Mouse (Mus musculus) frontal cortex, postnatal 36 days (tissue): ENCODE results near the gene Rgs3.
A peak's percentile ranks its signal among the peaks of the same experiment; 100 is the strongest.
"Not testable (repeated sequence)": the region's sequence is repeated elsewhere in the genome, so short reads cannot be mapped to it uniquely, and the experiment has no call there.

Source experiments
- DNase-seq, 2 experiments: peaks; one replicate each; pipeline ENCODE4 v3.0.0; 2022; ENCODE audit warnings: low spot score in 2 of 2

Gene Rgs3

GRCm38 (mm10) chr4:62551966-62552365, 7.7 kb upstream of the Rgs3 start:
- DNase-seq = no peak

- no peak for DNase-seq
Observed at GRCm38 (mm10) chr4:62557436-62557835, 2.2 kb upstream of the Rgs3 start.

- DNase-seq = peak; percentile 71 to 87
Observed at GRCm38 (mm10) chr4:62560963-62561629, 1.4 kb downstream of the Rgs3 start.

DNA sequence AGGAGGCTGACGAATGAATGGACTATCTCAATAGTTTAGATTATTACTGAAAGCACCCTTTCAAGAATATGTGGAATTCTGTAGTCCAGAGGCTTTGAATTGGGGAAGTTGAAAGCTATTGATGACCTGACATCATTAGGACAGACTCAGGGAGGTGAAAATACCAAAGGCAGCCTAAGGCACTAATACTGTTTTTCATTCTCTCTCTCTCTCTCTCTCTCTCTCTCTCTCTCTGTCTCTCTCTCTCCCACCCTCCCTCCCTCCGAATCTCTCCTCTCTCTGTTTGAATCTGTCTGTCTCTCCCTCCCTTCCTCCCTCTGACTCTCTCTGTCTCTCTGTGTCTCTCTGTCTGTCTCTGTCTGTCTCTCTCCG, 2.0 kb downstream of the Rgs3 start:
- DNase-seq = no peak

GRCm38 (mm10) chr4:62562006-62562405, 2.4 kb downstream of the Rgs3 start:
- DNase-seq = no peak

DNA sequence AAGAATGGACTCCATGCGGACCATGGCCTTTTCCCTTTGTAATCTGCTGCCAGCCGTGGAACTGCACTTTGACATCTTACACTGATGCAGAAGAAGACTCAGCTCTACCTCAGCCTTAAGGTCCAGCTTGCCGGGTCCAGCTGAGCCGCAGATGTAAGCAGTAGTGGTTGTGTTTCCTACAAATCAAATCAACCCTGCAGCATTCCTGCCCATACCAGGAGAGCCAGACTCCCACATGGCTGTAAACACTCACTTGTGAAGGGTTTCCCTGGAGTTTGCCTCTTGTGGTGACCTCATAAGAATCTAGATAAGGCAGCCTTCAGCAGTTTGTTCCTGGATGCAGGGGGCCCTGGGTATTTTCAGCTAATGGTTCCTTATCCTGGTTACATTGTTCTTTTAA, 6.9 kb downstream of the Rgs3 start:
- no peak for DNase-seq

DNA sequence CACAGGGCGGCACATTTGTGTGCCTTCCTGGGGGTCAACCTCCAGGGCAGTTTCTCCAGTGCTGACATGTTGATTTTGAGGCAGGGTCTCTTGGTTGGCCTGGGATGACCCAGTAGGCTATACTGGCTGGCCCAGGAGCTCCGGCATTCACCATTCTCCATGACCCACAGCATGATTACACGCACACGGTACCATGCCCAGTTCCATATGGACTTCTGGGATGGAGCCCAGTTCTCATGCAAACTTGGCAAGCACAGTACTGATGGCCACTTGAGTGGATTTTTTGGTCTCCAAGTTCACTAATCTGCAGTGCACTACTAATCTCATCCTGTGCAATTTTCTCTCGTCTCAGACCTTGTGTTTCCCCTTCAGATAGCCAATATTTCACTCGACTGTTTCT, 8.0 kb downstream of the Rgs3 start:
- no peak for DNase-seq

GRCm38 (mm10) chr4:62568359-62568758, 8.7 kb downstream of the Rgs3 start:
- DNase-seq = no peak

DNA sequence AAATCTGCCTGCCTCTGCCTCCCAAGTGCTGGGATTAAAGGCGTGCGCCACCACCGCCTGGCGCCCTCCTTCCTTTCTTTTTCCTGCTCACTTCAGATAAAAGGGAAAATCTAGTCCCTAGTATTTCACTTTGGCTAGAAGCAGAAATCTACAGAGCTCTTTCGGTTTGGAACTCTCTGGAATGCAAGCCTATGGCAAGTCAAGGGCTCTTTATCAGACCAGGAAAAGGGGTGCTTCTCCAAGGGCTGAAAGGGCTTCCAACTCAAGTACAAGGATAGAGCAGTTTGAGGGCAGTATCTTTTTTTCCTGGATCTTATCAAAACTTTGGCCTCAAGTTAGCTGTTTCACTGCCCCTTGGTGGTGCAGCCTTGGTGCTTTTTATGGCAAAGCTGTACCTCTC, 10.0 kb downstream of the Rgs3 start:
- no peak for DNase-seq

DNA sequence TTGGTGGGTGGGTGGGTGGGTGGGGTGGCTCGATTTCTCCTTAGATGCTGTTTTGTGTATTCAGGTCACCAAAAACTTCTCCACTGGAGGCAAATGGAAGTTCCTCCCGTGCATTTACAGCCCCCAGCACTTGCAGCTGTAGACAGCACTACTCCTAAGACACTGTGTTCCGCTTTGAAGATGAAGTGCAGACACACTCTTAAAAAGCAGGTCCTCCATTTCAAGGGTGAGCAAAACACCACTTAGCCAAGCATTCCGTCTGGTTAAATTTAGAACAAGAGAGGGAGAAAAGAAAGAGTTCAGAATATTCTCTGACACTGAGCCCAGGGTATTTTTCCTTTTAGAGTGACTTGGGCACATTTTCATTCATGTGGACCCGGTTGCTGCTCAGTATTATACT, 10.4 kb downstream of the Rgs3 start:
- DNase-seq = no peak

DNA sequence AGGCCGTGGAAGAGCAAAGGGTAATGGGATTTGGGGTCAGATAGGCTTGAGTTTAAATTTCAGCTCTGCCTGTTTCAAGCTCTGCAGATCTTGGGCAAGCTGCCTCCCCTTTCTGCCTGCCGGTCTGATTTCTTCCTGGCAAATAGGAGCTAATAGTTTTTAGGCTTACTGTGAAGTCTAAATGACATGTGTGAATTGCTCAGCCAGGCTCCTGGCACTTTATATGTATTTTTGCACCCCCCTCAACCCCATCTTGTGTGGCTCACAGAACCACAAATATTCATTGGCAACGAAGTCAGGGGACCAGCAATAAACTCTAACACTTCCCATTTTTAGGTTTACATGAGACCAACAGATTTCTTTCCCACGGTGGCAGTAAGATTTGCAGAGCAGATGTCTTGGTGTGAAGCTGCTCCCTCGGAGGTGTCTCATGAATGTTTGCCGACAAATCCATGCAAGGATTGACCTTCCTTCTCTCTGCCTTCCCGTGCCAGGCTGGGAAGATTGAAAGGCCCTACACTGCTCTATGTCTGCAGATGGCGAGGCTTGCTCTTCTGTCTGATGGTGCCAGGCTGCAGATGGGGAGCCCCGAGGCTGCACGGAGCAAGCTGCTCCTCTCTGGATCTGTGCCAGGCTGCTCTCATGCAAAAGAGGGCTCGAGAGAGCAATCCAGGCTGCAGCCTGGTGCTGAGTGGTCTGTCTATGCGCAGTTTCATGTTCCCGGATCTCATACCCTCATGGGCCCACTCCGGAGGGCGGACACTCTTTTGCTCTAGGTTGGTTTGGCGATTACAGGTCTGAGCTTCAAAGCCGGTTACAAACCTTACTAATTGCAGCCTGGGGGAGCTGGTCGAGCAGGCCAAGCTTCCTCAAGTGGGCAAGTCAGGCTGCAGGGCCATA, 23.0 kb downstream of the Rgs3 start:
- DNase-seq = peak; percentile 50 to 66

GRCm38 (mm10) chr4:62583265-62584092, 23.8 kb downstream of the Rgs3 start:
- peak; percentile 28 to 40 for DNase-seq

DNA sequence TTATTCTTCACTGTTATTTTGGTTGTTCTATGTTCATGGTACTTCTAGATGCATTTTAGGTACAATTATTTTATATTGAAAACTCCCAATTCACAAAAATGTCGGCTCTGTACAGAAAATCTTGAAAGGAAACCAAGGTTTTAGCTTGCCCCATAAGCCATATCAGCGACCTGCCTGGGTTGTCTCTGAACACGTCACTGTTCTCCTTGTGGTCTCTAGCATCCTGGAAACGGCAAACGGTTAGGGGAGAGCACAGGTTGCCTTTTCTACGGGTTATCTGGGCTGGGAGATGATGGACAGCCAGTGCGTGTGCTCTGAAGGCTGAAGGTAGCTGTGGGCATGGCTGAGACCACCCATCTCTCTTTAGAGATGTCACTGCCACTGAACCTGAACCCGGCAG, 27.4 kb downstream of the Rgs3 start:
- DNase-seq = no peak

DNA sequence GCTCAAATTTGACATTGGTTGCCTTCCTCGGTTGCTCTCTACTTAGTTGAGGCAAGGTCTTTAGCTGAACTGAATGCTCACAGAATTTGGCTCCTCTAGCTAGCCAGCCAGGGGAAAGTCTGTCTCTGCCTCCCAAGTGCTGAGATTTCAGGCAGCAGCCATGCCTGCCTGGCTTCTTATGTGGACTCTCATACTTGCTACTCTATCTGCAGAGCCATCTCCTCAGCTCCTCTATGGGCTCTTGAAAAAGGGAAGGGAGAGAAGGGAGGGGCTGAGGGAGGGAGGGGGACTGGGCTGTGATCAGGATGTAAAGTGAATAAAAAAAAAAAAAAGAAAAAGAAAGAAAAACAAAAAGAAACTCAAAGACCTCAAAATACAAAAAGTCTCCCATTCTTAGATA, 31.2 kb downstream of the Rgs3 start:
- no peak for DNase-seq

DNA sequence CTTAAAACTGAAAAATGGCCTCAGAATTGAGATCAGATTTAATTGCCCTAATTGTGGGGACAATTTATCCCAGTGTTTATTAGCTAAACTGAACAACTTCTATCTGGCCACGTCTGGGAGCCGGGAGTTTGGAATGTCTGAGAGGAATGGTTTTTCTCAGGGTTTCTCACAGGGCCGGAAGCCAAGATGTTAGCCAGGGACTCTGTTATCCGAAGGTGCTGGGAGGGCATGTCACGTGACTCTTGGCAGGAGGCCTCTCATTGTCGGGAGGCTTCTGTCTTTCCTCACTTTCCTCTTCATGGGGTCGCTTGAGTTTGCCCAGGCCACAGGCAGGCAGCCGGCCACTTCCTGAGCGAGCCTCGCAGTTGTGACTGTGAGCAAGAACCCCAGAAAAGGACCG, 31.7 kb downstream of the Rgs3 start:
- DNase-seq = no peak

- not testable (repeated sequence) for DNase-seq
Observed at GRCm38 (mm10) chr4:62593546-62594240, 34.0 kb downstream of the Rgs3 start.

GRCm38 (mm10) chr4:62594442-62594841, 34.8 kb downstream of the Rgs3 start:
- no peak for DNase-seq

GRCm38 (mm10) chr4:62596051-62596450, 36.4 kb downstream of the Rgs3 start:
- no peak for DNase-seq

DNA sequence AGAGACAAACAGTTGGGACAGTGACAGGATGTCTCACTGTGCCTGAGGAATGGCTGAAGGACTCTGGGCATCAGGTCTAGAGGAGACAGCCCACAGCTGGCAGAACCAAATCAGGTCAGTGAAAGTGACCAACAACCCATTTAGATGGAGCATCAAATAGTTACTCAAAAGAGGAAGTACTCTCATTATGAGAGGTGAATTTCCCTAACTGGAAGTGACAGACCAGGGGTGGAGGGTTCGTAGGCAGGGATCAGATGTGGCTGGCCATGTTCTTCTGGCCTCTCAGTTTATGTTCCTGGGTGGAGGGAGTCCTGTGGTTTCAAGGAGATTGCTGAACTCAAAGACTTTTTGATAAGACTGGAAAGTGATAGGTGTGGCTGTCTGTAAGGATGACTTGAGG, 40.9 kb downstream of the Rgs3 start:
- DNase-seq = no peak

DNA sequence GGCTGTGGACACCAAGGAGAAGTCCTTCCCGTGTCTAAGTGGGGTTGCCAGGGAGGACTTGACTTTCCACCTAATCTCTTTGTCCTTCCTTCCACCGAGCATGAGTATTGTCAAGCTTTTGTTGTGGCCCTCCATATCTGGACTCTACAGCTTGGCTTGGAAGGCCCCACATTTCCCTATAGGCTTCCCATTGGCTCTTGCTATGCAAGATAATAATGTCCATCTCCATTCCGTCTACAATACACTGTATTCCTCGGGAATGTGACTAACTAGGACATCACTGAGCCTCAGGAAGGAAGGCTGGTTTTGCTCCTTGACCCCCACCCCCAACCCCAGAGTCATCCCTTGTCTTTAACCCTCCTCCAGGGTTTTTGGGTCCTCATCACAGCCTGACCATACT, 44.0 kb downstream of the Rgs3 start:
- no peak for DNase-seq

DNA sequence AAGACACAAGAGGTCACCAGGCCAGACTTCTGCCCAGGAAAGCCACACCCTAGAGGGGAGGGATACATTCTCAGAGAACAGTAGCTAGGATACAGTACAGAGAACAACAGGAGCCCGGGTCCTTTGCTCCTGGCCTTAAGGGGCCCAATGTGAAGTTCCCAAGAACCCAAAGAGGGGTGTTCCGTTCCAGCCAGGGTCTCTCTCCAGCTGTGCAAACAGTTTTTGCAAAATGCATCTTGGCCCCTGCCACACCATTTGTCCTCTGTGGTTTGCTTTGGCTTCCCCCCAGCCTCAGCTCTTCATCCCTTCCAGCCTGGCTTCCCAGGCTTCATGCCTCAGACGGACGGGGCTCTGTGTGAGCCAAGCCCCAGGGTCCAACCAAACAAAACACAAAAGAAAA, 44.4 kb downstream of the Rgs3 start:
- no peak for DNase-seq
